12 mouse cellular contexts compared by ENCODE assay signal in the genomic region with DNA sequence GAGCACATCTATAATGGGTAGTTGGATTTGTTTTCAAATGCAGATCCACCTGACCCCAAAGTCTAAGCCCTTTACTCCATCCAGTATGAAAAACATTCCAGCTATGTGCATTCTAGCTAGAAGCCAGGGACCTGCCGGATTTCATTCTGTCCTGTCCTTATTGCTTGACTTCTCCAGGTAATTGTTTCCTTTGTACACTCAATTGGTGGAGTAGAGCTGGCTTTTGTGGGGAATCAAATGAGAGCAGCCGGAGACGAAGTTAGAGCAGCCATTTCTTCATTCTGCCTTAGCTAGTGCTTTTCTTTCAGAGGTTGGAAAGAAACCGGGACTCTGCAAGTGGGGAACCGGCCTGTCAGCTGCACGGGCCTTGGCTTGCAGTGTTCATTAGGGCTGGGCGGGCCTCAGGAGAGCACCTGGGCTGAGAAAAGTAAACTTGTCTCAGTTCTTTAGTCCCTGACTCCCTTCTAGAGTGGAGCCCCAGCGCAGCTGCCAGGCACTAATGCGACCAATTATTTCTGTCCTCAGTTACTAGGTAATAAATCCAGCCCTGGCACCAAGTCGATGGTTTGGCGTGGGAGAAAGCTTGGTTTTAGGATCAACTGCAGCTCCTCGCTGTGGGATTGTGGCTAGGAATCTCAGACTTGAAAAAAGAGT.
DNase-seq lines count a peak whose midpoint lies in the region; ATAC-seq and TF ChIP-seq lines count a peak whose summit lies in the region.
"Had no signal": no experiment of that assay in that cellular context is flagged by ENCODE, and none has a peak within 500 bp of the region (broad histone marks: within the 10 kb centered on the region; RNA-seq: fewer than 3 reads in every experiment).

No protein-coding gene starts in this region.

- H3K4me1 ChIP-seq in kidney, embryonic 15.5 days, result peaks cover 18% of the 10 kb centered on the region
- H3K4me1 ChIP-seq in limb, embryonic 15.5 days, result peaks cover 17% of the 10 kb centered on the region
- H3K4me1 ChIP-seq in intestine, postnatal 0 days (replicated peaks; ENCODE audit: control insufficient read depth, insufficient read depth, low read length), result no peaks in the 10 kb centered on the region

- 35% methylated on average over 12 of the region's 12 CpGs for WGBS in kidney, embryonic 15.5 days
- 19% methylated on average over 12 of the region's 12 CpGs for WGBS in limb, embryonic 15.5 days
- 41% methylated on average over 12 of the region's 12 CpGs for WGBS in intestine, postnatal 0 days

- TF ChIP-seq CTCF in intestine, postnatal 0 days (IDR thresholded peaks at IDR 0.05; ENCODE audit: low read depth), result no peak

- no peaks in the 10 kb centered on the region for H3K27me3 ChIP-seq in kidney, embryonic 15.5 days
- 0 out of 2 replicates have a peak, but pooled peaks cover 3% of the 10 kb centered on the region for H3K27me3 ChIP-seq in limb, embryonic 15.5 days
- no peaks in the 10 kb centered on the region for H3K27me3 ChIP-seq in intestine, postnatal 0 days (replicated peaks; ENCODE audit: control insufficient read depth, insufficient read depth, low read length)
- H3K27me3 ChIP-seq: CH12.LX had no signal

- no peak overlapping the region for H3K4me2 ChIP-seq in kidney, embryonic 15.5 days
- H3K4me2 ChIP-seq in limb, embryonic 15.5 days, result 0 out of 2 replicates have a peak overlapping the region, but pooled peaks have one; percentile 15
- no peak overlapping the region for H3K4me2 ChIP-seq in intestine, postnatal 0 days (replicated peaks; ENCODE audit: low read depth)
- H3K4me2 ChIP-seq: heart, embryonic 11.5 days had no signal

- no peak overlapping the region for H3K4me3 ChIP-seq in kidney, embryonic 15.5 days (replicated peaks)
- H3K4me3 ChIP-seq in limb, embryonic 15.5 days, result no peak overlapping the region
- H3K4me3 ChIP-seq in intestine, postnatal 0 days (ENCODE audit: low read depth, low read length), result no peak overlapping the region
- H3K4me3 ChIP-seq: megakaryocyte, embryonic 14.5 days had no signal

- no peaks in the 10 kb centered on the region for H3K9me3 ChIP-seq in kidney, embryonic 15.5 days (replicated peaks)
- H3K9me3 ChIP-seq in limb, embryonic 15.5 days, result no peaks in the 10 kb centered on the region
- no peaks in the 10 kb centered on the region for H3K9me3 ChIP-seq in intestine, postnatal 0 days (ENCODE audit: control insufficient read depth)
- H3K9me3 ChIP-seq: megakaryocyte, embryonic 14.5 days had no signal

- H3K27ac ChIP-seq in kidney, embryonic 15.5 days, result 0 out of 2 replicates have a peak overlapping the region, but pooled peaks have one; percentile 6
- peak overlapping the region; percentile 67 for H3K27ac ChIP-seq in limb, embryonic 15.5 days
- no peak overlapping the region for H3K27ac ChIP-seq in intestine, postnatal 0 days (ENCODE audit: low read depth, low read length)

- peak; percentile 77 for ATAC-seq in kidney, embryonic 15.5 days (replicated peaks; ENCODE audit: low FRiP score)
- ATAC-seq in limb, embryonic 15.5 days (ENCODE audit: insufficient number of reproducible peaks, low FRiP score, low TSS enrichment, low read depth), result peak; percentile 72
- ATAC-seq in intestine, postnatal 0 days, result no peak

- no peaks in the 10 kb centered on the region for H3K36me3 ChIP-seq in kidney, embryonic 15.5 days
- no peaks in the 10 kb centered on the region for H3K36me3 ChIP-seq in limb, embryonic 15.5 days
- H3K36me3 ChIP-seq in intestine, postnatal 0 days (ENCODE audit: control insufficient read depth, insufficient read depth), result no peaks in the 10 kb centered on the region

- H3K9ac ChIP-seq in kidney, embryonic 15.5 days, result no peak overlapping the region
- no peak overlapping the region for H3K9ac ChIP-seq in limb, embryonic 15.5 days
- no peak overlapping the region for H3K9ac ChIP-seq in intestine, postnatal 0 days (ENCODE audit: low read depth, low read length)

- DNase-seq in kidney, adult 11 months, result no peak
- DNase-seq in Muller cell, postnatal 12 days (ENCODE audit: inconsistent ontology term), result peak; percentile 49
- DNase-seq in forelimb bud, embryonic 11.5 days (ENCODE audit: low read depth, low spot score), result peak; percentile 65
- no peak for DNase-seq in cerebellum, postnatal 4 days (ENCODE audit: low spot score in 2 of 2)
- no peak for DNase-seq in spleen, adult 12 weeks (ENCODE audit: low spot score)
- DNase-seq: adrenal gland, postnatal 36 days had no signal

Comparison
In these comparisons a context has a peak if more than half of its experiments do, and no peak if none do; other contexts are left out.
1. DNase-seq: peak in Muller cell, postnatal 12 days (single experiment) and forelimb bud, embryonic 11.5 days (single experiment); none in kidney, adult 11 months (single experiment), cerebellum, postnatal 4 days (0 of 2) and spleen, adult 12 weeks (single experiment).